Mouse (Mus musculus) Muller cell, postnatal 12 days (primary cell): ENCODE data around the gene Ano1.

Source experiments
- DNase-seq: peaks from one replicate; pipeline ENCODE4 v3.0.0-alpha.2; 2015; ENCODE audit errors: inconsistent ontology term

Ano1 gene

GRCm38 (mm10) chr7:144696764-144697704, 54.7 kb downstream of the Ano1 start:
- no peak for DNase-seq

GRCm38 (mm10) chr7:144689855-144690254, 61.9 kb downstream of the Ano1 start:
- no peak for DNase-seq

- no peak for DNase-seq
Measured at GRCm38 (mm10) chr7:144689136-144689535, 62.6 kb downstream of the Ano1 start.

DNA sequence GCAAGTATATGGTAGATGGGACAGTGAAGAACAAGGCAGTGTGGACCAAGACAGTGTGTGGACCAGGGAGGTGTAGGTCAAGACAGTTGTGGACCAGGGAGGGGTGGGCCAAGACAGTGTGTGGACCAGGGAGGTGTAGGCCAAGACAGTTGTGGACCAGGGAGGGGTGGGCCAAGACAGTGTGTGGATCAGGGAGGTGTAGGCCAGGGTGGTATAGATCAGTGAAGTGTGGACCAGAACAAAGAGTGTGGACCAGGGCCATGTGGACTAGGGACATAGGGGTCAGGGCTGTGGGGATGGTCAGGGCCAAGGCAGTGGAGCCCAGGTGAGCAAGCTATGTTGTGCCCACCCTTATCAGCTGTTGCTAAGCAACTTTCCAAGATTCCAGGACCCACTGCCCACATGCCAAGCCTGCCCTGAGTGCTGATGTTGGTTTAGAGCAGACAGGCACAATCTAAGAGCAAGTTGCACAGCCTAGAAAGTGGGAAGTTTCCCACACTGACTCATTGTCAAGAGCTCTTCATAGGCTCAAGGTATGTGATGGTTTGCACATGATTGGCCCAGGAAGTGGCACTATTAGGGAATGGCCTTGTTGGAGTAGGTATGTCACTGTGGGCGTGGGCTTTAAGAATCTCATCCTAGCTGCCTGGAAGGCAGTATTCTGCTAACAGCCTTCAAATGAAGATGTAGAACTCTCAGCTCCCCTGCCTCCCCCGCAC, 64.0 kb downstream of the Ano1 start:
- no peak for DNase-seq

DNA sequence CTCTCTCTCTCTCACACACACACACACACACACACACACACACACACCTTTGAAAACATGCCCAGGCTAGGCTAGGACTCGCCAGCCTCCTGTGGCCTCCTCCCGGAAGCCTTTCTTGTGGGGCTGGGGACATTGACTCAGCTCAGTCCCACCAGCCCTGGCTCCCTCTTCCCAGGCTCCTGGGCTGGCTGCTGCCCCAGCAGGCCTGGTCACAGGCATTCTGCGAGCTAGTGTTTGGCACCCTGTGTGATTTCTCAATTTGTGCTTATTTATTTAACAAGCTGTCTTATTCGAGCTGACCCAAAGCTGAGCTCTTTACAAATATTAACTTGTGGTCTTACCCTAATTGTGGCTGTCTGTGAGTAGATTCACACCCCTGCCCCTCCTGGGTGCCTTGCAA, 66.8 kb downstream of the Ano1 start:
- peak; percentile 84 for DNase-seq

DNA sequence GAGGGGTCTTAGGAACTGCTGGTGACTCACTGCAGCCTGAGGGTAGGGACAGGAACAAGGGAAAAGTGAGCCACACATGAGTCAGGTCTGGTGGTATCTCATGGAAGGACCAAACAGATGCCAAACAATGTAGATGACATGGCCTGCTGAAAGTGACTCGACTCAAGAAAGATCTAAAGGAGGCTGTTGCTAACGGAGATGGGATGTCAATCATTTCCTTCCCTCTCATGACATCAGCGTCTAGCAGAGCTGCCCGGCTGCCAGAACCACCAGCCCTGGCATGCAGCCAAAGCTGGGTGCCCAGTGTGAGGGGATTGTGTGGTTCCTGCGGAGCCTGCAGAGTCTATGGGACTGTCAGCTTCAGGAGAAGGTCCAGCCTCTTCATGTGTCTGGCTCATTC, 67.3 kb downstream of the Ano1 start:
- DNase-seq = peak; percentile 93

DNA sequence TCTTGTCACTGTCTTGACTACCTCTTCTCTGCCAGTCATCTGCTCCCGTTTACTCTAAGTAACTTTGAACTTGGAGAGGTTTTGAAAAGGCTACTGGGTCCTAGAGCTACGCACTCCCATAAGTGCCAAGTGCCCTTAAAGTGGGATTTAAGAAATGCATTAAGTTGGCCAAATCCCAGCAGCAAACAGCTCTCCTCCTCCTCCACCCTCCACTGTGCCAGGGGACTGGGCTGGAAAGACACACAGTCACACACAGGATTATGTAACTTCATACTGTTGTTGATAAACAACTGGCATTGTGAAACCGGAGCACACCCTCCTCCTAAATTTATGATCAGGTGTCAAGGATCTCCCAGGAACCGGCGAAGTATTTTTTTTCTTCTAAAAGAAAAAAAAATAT, 71.7 kb downstream of the Ano1 start:
- DNase-seq = no peak

- peak; percentile 28 for DNase-seq
Measured at GRCm38 (mm10) chr7:144678241-144679030, 73.3 kb downstream of the Ano1 start.

GRCm38 (mm10) chr7:144677341-144678086, 74.3 kb downstream of the Ano1 start:
- no peak for DNase-seq

DNA sequence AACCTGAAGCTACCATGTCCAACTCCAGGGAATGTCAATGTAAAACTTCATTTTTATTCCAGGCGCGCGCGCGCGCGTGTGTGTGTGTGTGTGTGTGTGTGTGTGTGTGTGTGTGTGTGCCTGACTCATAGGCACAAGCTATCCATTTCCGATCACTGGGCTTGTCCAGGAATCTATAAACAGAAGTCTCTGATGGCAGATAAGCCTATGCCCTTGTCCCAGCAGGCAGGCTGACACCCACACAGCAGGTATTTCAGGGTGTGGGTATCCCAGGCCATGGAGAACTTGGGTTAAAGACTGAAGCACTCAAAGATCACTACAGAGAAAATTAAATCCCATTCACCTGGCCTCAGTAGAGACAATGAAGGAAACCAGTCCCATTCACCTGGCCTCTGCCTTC, 76.1 kb downstream of the Ano1 start:
- no peak for DNase-seq

- DNase-seq = no peak
Measured at GRCm38 (mm10) chr7:144669895-144670294, 81.9 kb downstream of the Ano1 start.

GRCm38 (mm10) chr7:144668603-144669278, 83.0 kb downstream of the Ano1 start:
- DNase-seq = peak; percentile 26

- DNase-seq = no peak
Measured at GRCm38 (mm10) chr7:144667091-144667490, 84.7 kb downstream of the Ano1 start.

DNA sequence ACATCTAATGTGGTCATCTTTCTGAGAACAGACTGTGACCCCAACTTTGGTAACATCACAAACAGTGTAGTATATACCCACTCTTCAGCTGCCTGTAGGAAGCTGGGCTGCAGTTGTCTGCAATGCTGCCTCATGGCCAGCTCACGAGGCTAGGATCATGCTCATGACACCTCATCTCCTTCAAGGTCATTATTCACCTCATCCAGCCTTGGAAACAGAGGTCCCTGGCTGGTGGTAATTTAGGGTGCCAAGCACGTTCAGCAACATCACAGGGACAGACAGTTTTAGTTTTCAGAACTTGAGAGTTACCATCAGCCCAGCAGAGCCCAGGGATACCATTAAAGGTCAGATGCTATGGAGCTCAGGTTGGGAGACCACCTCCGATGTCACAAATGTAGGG, 86.2 kb downstream of the Ano1 start:
- DNase-seq = no peak

DNA sequence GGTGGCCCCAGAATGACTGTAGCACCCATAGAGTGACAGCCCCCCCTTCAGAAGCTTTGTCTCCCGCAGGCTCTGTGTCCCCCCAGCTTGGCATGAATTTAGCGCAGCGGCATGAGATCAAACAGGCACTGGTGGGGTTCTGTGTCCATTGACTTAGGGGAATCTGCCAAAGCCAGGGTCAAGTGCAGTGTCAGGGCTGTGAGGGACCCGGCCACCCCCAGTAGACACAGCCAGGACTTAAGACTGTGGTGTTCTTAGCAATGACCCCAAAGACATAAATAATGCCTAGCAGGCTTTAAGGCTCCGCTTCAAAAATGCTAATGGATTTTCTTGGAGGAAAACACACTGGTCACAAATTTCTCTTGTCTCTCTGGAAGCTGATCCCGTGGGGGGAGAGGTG, 88.2 kb downstream of the Ano1 start:
- DNase-seq = no peak

DNA sequence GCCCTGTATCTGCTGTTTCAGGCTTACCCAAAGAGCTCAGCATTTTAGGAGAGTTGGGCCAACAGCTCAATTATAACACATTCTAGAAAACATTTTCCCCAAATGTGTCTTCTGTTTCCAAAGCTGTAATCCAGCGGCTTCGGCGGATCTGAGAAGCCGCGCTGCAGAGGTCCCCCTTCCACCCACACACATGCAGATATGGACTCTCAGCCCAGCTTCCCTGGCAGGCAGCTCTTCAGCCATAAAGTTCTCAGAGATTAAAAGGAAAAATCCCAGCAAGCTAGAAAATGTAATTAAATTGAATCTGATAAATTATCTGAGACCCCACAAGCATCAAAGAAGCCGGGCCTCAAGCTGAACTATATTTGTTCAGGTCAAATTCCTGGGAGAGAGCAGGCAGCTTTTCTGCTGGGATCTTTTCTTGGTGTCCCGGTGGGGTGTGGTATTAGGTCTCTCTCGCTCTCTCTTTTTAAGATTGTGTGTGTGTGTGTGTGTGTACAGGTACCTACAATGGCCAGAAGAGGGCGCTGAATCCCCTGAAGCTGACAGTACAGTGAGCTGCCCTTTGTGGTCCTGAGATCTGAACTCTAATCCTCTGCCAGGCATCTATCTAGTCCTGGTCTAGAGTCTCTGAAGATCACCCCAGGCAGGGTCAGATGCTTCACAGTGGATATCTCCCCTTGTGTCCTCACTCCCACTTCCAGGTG, 95.4 kb downstream of the Ano1 start:
- DNase-seq = no peak

DNA sequence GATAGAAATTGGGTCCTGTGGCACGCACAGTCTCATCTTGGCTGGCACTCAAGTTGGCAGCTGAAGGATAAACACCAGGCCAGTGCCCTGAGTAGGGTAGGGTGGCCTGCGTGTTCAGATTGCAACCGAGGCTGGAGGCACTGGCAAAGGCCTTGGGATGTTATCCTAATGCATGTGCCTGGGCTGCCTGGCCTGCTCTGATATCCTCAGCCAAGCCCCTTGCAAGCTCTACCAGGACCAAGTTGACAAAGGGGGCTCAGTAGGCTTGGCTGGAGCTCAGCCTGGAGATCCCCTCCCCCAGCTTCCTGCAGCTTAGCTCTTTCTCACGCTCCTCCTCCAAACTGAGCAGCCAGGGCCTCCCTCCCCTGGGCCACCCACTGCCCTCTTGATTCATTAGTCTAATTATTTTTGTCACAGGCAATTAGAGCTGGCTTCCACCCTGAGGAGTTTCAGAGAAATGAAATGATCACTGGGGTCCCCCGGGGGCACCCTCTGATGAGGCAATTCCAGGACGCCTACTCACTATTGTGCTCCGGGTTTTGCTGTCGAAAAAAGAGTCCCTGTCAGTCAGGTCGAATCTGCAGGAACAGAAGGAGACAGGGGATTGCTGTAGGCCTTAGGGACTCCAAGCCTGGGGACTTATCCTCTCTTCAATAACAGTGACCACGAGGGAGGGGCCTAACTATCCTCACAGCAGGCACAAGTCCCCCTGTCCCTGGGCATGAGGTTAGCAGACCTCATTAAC, 97.9 kb downstream of the Ano1 start:
- peak; percentile 99 for DNase-seq

- DNase-seq = peak; percentile 10
Measured at GRCm38 (mm10) chr7:144647547-144647946, 104.2 kb downstream of the Ano1 start.

- no peak for DNase-seq
Measured at GRCm38 (mm10) chr7:144640817-144641216, 111.0 kb downstream of the Ano1 start.
